Mouse (Mus musculus): ENCODE data around the gene Mtor. TPM values are rescaled to one million over a fixed set of nuclear protein-coding genes. Genes with fewer than 3 reads are reported as not detected.

The Mtor gene
- polyA plus RNA-seq, 1 experiment from 2014 or later: 15.4 TPM

DNA sequence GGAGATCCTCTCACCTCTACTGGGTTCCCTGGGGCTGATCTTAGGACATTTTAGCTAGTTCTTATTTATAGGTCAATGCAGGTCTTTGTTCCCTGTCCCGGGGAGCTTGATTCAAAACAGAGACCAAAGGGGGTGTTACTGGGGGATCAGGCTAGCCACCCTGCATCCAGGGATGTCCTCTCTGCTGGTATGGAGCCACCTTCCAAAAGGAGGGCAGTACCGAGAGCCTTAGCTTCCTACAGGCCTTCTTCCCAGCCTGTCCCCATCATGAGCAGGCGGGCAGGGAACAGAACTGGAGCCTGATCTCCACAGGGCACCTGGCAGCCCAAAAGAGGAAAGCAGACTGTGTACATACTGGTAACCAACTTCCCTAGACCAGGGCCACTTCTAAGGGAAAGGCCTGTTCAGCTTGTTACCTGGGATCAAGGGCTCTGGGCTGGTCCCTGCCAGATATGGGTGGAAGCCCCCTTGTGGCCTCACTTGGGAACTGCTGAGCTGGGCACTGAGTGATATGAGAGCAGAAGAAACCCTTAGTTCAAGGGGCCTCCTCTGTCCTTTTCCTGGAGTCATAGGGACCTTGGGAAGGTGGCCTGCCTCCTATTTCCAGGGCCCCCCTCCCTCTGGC lies 156.2 kb downstream of the Mtor start:
- Histone ChIP-seq H3K27me3 (ENCODE audit: control insufficient read depth, insufficient read depth, low read length) (no peaks in the 10 kb centered on the region), H3K4me2 (replicated peaks; ENCODE audit: low read depth) (no peak overlapping the region), H3K9me3 (ENCODE audit: control insufficient read depth, low read length) (no peaks in the 10 kb centered on the region), H3K4me3 (ENCODE audit: low read depth, low read length) (no peak overlapping the region), H3K27ac (replicated peaks) (peak overlapping the region; percentile 69), H3K36me3 (ENCODE audit: control insufficient read depth, insufficient read depth, low read length) (no peaks in the 10 kb centered on the region), H3K4me1 (replicated peaks; ENCODE audit: control insufficient read depth, insufficient read depth) (no peaks in the 10 kb centered on the region), H3K9ac (ENCODE audit: low read length) (no peak overlapping the region)
- WGBS: 80% methylated on average over 3 of the region's 3 CpGs
- TF ChIP-seq EP300 (optimal IDR thresholded peaks at IDR 0.05) (no peak), CTCF (IDR thresholded peaks at IDR 0.05; ENCODE audit: low read depth) (peak; percentile 81)
- DNase-seq (ENCODE audit: low spot score): peak; percentile 80
- ATAC-seq (ENCODE audit: low FRiP score, low TSS enrichment): peak; percentile 36; the same call in 1 of the 2 replicates

Other genes starting within 250 kb of the Mtor start
- 0.04 and 0.06 TPM in 2 replicates for gene Disp3, start 160.6 kb upstream of the Mtor start, polyA plus RNA-seq (2015; fragmentation: Nextera tagmentation; extraction: Ambion mirVana)
- gene Ubiad1, start 3.8 kb upstream of the Mtor start, polyA plus RNA-seq (2015; fragmentation: Nextera tagmentation; extraction: Ambion mirVana): 9.5 and 10.3 TPM in 2 replicates
- gene Angptl7, start 51.8 kb downstream of the Mtor start, polyA plus RNA-seq (2015; fragmentation: Nextera tagmentation; extraction: Ambion mirVana): 1.2 and 1.3 TPM in 2 replicates
- gene Exosc10, start 109.8 kb downstream of the Mtor start, polyA plus RNA-seq (2015; fragmentation: Nextera tagmentation; extraction: Ambion mirVana): 30.0 and 35.2 TPM in 2 replicates
- 109 and 113 TPM in 2 replicates for gene Srm, start 142.9 kb downstream of the Mtor start, polyA plus RNA-seq (2015; fragmentation: Nextera tagmentation; extraction: Ambion mirVana)
- gene Masp2, start 153.9 kb downstream of the Mtor start, polyA plus RNA-seq (2015; fragmentation: Nextera tagmentation; extraction: Ambion mirVana): 0.46 and 0.79 TPM in 2 replicates
- gene Tardbp, start 178.4 kb downstream of the Mtor start, polyA plus RNA-seq (2015; fragmentation: Nextera tagmentation; extraction: Ambion mirVana): 99.8 and 106 TPM in 2 replicates
- gene Gm572, start 194.7 kb downstream of the Mtor start, polyA plus RNA-seq (2015; fragmentation: Nextera tagmentation; extraction: Ambion mirVana): 0.10 and 0.16 TPM in 2 replicates